Mouse (Mus musculus) intestine, postnatal 0 days (tissue): Measurements from ENCODE around the gene Cyp2t4. TPM values are rescaled to one million over a fixed set of nuclear protein-coding genes. Genes with fewer than 3 reads are reported as not detected.

Source experiments
- ATAC-seq: fragments of 200-750 bp; cut with Nextera tagmentation; 2 replicates; pipeline ENCODE4 v1.8.0; 2017; ENCODE audit warnings: mild to moderate bottlenecking, moderate TSS enrichment, moderate library complexity
- H3K27ac ChIP-seq: fragments of 300-500 bp; sonication (generic); 2 replicates; pipeline ENCODE4 v1.5.1; 2014; ENCODE audit warnings: mild to moderate bottlenecking, low read depth, low read length, moderate library complexity
- H3K27me3 ChIP-seq: fragments of 300-500 bp; sonication (generic); replicated peaks from 2 replicates; pipeline ENCODE4 v1.6.1; 2014; ENCODE audit warnings: low read length, mixed read lengths; ENCODE audit not compliant: control insufficient read depth, insufficient read depth
- H3K36me3 ChIP-seq: fragments of 300-500 bp; sonication (generic); 2 replicates; pipeline ENCODE4 v1.6.1; 2014; ENCODE audit warnings: mild to moderate bottlenecking, moderate library complexity; ENCODE audit not compliant: control insufficient read depth, insufficient read depth
- H3K4me1 ChIP-seq: fragments of 300-500 bp; sonication (generic); replicated peaks from 2 replicates; pipeline ENCODE4 v1.6.1; 2014; ENCODE audit warnings: antibody characterized with exemption, low read length, mixed read lengths; ENCODE audit not compliant: control insufficient read depth, insufficient read depth
- H3K4me2 ChIP-seq: fragments of 300-500 bp; sonication (generic); replicated peaks from 2 replicates; pipeline ENCODE4 v1.6.1; 2014; ENCODE audit warnings: low read depth, mild to moderate bottlenecking, moderate library complexity
- H3K4me3 ChIP-seq: fragments of 300-500 bp; sonication (generic); 2 replicates; pipeline ENCODE4 v1.5.1; 2014; ENCODE audit warnings: low read depth, low read length
- H3K9ac ChIP-seq: fragments of 300-500 bp; sonication (generic); 2 replicates; pipeline ENCODE4 v1.6.1; 2014; ENCODE audit warnings: mild to moderate bottlenecking, low read depth, low read length
- H3K9me3 ChIP-seq: fragments of 300-500 bp; sonication (generic); 2 replicates; pipeline ENCODE4 v1.6.1; 2016; ENCODE audit warnings: mixed run types; ENCODE audit not compliant: control insufficient read depth
- CTCF ChIP-seq: sonication (generic); IDR thresholded peaks from 2 replicates; pipeline ENCODE4 v1.5.1; 2016; ENCODE audit warnings: low read depth, mild to moderate bottlenecking, control low read depth, antibody characterized with exemption, moderate library complexity
- WGBS: fragments of 180-500 bp; shearing (Covaris S2); extraction: QIAGEN DNeasy Blood & Tissue Kit; methylation state at CpG from one replicate; pipeline ENCODE4 v1.1.7; 2014; 5-methylcytosine and 5-hydroxymethylcytosine counted together
- polyA plus RNA-seq: library from polyadenylated mRNA; unstranded; fragments of >200 nt; fragmentation: Nextera tagmentation; extraction: Ambion mirVana; gene quantifications from 2 replicates; pipeline ENCODE4 v1.2.1, GENCODE M21; 2015

The Cyp2t4 gene
- polyA plus RNA-seq, 1 experiment from 2014 or later: not detected

- 69% methylated on average over 14 of the region's 14 CpGs for WGBS
- H3K27ac ChIP-seq: no peak within 1 kb of the TSS
Observed at GRCm38 (mm10) chr7:27180837-27181695, 27.6 kb downstream of the Cyp2t4 start, which contains the start of the genes Gm21983 and Mia. Gene Gm21983 (minus strand): TSS chr7:27181086. Gene Mia (minus strand): TSS chr7:27181157.

GRCm38 (mm10) chr7:27182498-27182897 lies 29.0 kb downstream of the Cyp2t4 start:
- no peak overlapping the region for H3K4me2 ChIP-seq
- H3K4me3 ChIP-seq: no peak overlapping the region
- peaks cover 25% of the 10 kb centered on the region for H3K36me3 ChIP-seq
- no peaks in the 10 kb centered on the region for H3K9me3 ChIP-seq
- H3K4me1 ChIP-seq: no peaks in the 10 kb centered on the region
- no peak for TF ChIP-seq CTCF
- no peak overlapping the region for H3K9ac ChIP-seq
- ATAC-seq: no peak
- H3K27me3 ChIP-seq: no peaks in the 10 kb centered on the region
- WGBS: 88% methylated on average over 1 of the region's 1 CpGs
- no peak overlapping the region for H3K27ac ChIP-seq

More at GRCm38 (mm10) chr7:27180837-27181695, 27.6 kb downstream of the Cyp2t4 start, which contains the start of the genes Gm21983 and Mia:
- no peak within 1 kb of the TSS for H3K4me3 ChIP-seq
- H3K4me1 ChIP-seq: no peaks in the 10 kb centered on the region
- no peak for TF ChIP-seq CTCF
- no peak within 1 kb of the TSS for H3K9ac ChIP-seq
- H3K4me2 ChIP-seq: no peak within 1 kb of the TSS
- no peak for ATAC-seq
- peaks cover 11% of the 10 kb centered on the region for H3K36me3 ChIP-seq
- H3K9me3 ChIP-seq: no peaks in the 10 kb centered on the region
- no peaks in the 10 kb centered on the region for H3K27me3 ChIP-seq

GRCm38 (mm10) chr7:27184964-27185363 lies 31.4 kb downstream of the Cyp2t4 start:
- Histone ChIP-seq H3K27ac (no peak overlapping the region), H3K36me3 (peaks cover 48% of the 10 kb centered on the region), H3K9ac (no peak overlapping the region), H3K4me3 (no peak overlapping the region), H3K9me3 (no peaks in the 10 kb centered on the region), H3K27me3 (no peaks in the 10 kb centered on the region), H3K4me2 (no peak overlapping the region), H3K4me1 (no peaks in the 10 kb centered on the region)
- 55% methylated on average over 3 of the region's 3 CpGs for WGBS
- TF ChIP-seq CTCF: peak; percentile 83
- no peak for ATAC-seq

- Histone ChIP-seq H3K9ac (no peak overlapping the region), H3K36me3 (peaks cover 58% of the 10 kb centered on the region)
- 87% methylated on average over 5 of the region's 5 CpGs for WGBS
Observed at GRCm38 (mm10) chr7:27185986-27186385, 32.5 kb downstream of the Cyp2t4 start.

GRCm38 (mm10) chr7:27189271-27189931 lies 35.9 kb downstream of the Cyp2t4 start:
- Histone ChIP-seq H3K36me3 (peaks cover 84% of the 10 kb centered on the region), H3K9ac (no peak overlapping the region), H3K27me3 (no peaks in the 10 kb centered on the region), H3K4me3 (no peak overlapping the region), H3K27ac (peak overlapping the region; percentile 11; the same call in 1 of the 2 replicates), H3K4me2 (no peak overlapping the region), H3K9me3 (no peaks in the 10 kb centered on the region), H3K4me1 (peaks cover under 1% of the 10 kb centered on the region; the same call in 1 of the 2 replicates)
- no peak; the same call in 1 of the 2 replicates for ATAC-seq
- TF ChIP-seq CTCF: peak; percentile 49
- WGBS: 97% methylated on average over 10 of the region's 10 CpGs

More at GRCm38 (mm10) chr7:27185986-27186385, 32.5 kb downstream of the Cyp2t4 start:
- H3K27me3 ChIP-seq: no peaks in the 10 kb centered on the region
- H3K9me3 ChIP-seq: no peaks in the 10 kb centered on the region
- ATAC-seq: no peak
- no peak overlapping the region for H3K4me3 ChIP-seq
- no peak for TF ChIP-seq CTCF
- no peak overlapping the region for H3K27ac ChIP-seq
- no peak overlapping the region for H3K4me2 ChIP-seq
- no peaks in the 10 kb centered on the region for H3K4me1 ChIP-seq

- Histone ChIP-seq H3K27me3 (no peaks in the 10 kb centered on the region), H3K4me2 (no peak overlapping the region), H3K4me1 (peaks cover 4% of the 10 kb centered on the region; the same call in 1 of the 2 replicates), H3K27ac (no peak overlapping the region), H3K9ac (no peak overlapping the region), H3K9me3 (no peaks in the 10 kb centered on the region), H3K36me3 (peaks cover 60% of the 10 kb centered on the region), H3K4me3 (no peak overlapping the region)
- no peak for ATAC-seq
- TF ChIP-seq CTCF: no peak
- 93% methylated on average over 5 of the region's 5 CpGs for WGBS
Observed at GRCm38 (mm10) chr7:27192434-27192833, 38.9 kb downstream of the Cyp2t4 start.
